Mouse (Mus musculus): ENCODE measurements around the gene Tlcd1.

Tlcd1 gene

DNA sequence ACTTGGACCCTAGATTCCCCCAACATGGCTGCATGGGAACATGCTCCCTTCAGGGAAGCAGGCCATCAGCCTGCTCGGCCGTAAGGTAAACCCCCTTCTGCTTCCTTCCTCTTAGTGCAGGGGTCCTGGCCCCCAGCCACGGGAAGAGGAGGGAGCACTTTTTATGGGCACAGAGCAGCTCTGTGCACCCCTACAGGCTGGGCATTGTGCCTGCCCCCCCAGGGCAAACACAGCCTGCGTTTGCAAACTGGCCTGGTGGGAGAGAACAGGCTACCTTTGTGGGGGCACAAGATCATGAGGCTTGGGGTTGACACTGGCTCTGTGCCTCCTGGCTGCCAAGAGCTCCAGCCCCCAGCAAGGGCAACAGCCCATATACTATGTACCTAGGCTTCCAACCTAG is 14.5 kb upstream of the Tlcd1 start:
- no peak for DNase-seq

DNA sequence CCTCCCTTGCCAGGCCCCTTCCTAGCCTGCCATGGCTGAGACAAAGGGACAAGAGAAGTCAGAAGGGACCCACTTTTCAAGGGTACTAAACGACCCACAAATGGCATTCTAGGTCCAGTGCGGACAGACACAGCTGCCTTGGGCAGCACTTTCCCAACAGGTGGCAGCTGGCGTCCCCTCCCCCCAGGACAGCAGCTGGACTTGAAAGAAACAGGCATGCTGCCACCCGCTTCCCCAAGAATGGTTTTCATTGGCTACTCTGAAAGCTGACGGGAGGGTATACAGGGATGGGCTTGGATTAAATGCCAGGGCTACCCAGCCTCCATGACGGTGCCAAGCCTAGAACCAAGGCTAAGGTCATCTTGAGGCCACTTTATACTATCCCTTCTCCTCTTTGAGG is 14.0 kb upstream of the Tlcd1 start:
- DNase-seq, result no peak

DNA sequence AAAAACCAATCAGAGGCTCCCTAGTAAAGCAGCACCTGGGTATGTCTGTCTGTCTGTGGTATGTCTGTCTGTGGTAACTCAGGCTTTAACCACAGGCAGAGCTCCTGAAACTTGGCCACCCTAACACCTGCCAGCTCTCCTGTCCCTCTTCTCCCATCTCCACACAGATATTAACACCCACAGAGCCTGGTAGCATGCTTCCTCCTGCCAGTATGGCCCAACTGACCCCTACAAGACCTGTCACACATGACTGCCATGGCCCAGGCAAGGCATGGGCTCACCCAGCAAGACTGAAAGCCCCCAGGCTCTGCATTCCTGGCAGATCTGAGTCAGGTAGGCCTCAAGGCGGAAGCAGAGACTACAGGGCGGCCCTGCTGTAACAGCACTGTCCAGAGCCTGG is 13.5 kb upstream of the Tlcd1 start:
- DNase-seq, result no peak

DNA sequence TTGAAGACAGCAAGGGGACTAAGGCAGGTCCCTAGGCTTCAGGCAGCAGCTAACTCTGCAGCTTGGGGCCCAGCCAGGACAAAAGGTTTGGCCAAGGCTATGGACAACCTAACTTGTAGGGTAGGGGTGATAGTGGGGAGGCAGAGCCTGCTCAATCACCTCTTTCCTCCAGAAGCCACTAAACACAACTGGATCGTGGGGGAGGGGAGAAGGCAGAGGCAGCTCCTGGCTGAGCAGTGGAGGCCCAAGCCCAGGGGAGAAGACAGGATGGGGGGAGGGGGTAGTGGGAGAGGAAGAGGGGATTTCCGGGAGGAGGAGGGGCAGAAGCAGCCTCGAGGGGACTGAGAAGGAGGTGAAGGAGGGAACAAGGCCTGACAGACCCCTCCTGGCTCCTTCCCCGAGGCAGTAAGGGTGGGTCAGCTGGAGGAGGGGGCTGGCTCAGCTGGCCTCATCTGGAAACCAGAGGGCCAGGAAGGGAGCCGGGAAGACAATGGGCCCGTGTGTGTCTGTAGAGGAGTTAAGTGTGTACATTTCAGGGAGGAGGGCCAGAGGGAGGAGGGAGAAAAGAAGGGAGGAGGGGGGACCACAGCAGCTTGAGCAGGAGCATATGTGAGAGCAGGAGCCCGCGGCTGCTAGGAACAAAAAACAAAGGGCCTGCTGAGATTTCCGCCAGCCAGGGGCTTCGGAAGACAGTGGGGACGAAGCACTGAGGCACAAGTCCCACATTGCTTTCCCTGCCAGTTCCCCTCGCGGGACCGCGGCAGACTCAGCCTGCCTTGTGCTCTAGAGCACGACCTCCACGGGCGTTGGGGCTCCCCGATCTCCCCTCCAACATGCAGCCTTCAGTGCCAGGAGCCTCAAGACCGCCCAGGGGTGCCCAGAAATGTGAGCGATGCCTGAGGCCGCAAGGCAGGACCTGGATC is 12.6 kb upstream of the Tlcd1 start:
- DNase-seq, result no peak

DNA sequence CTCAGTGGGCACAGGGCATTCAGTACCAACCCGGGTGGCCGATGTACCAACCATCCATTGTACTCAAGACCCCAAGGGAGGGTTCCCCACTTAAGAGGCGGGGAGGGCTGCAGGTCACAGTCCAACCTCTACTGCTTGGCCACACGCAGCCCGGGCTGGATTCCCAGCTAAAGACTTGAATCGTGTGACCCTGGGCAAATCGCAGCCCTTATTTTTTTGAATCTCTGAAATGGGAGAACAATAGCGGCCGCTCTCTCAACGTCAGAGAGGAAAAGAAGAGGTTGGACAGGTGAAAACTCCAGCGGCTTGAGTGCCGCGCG is 11.9 kb upstream of the Tlcd1 start:
- no peak for DNase-seq

DNA sequence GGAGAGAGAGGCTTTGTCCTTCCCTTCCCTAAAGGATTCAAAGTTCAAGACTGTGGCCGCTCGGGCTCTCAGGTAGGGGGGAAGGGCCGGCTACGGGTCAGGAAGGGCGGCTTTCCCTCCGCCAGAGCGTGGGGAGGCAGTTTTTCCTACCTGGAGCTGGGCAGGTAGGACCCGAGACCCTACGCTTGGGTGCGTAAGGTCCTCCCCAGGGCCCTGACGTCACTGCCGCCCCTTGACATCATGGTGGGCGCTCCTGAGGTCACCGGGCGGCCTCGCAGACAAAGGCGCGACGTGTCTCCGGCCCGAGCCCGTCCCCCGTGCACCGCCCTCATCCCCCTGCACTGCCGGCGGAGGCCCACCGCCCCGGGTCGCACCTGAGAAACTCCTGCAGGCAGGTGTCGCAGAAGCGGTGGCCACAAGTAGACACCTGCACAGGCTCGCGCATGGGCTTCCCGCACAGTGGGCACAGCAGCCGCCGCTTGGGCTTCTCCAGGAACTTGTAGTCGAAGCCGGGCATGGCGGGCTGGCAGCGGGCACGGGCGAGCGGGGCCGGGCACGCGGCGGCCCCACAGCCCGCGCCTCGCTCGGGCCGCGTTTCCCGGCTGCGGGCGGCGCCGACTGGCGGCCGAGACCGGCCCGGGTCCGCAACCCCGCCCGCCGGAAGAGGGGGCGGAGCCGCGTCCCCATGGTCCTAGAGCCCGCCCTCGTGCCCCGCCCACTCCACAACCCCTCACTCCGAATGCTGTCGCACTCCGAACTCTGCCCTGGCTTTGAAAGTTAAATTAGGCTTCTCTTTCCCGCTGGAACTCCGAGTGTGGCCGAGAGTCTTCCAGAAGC is 11.4 kb upstream of the Tlcd1 start, which contains the start of gene Traf4:
Gene Traf4 (minus strand): TSS at position 666 of the 837 bp plus-strand sequence.
- no peak for DNase-seq

DNA sequence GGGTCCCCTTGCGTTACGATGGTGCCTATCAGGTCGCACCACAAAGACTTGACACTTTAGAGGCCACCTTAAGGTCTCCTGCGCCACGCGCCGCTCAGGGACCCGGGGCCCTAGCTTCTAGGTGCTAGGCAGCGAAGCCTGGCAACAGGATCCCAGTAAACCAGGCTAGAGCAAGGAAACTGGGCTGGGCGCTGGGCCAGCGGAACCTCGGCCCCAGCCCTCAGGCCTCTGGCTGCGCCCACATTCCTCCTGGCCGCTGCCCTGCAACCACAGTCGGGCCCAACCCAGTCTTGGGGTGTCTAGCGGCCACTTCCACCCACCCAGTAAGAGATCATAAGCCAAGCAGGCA is 10.8 kb upstream of the Tlcd1 start:
- no peak for DNase-seq

DNA sequence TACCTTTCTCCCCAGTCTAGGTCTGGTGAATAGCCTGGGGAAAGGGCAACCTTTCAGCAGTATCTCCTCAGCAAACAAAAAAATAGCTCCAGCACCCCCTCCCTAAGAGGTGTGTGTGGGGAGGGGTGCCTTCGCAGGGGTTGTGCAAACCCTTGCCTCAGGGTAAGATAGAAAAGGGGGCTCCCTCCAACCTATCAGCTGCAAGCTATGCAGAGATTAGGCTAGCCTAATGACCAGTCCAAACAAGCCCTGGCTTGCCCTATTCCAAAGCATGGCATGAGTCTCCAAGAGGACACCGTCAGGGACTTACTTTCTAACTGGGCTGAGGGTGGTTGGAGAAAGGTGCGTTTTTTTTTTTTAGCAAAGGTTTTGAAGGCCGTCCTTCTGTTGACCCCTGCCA is 10.3 kb upstream of the Tlcd1 start:
- no peak for DNase-seq

DNA sequence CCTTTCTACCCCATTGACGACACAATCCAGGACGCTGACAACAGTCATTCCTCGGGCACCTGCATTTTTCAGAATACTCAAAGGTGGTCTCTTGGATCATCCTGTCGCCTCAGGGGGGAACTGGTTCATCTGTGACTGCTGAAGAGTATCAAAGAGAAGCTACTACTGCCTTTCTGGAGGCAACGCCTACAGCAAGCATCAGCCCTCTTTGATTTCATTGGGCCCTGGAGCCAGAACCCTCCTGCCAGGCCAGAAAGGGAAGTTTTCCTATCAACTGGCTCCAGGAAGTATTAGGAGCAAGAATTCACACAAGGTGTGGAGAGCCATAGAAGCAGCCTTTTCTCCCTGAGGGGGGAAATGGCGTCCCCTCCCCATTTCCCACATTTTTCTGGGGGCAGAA is 9.9 kb upstream of the Tlcd1 start:
- no peak for DNase-seq

DNA sequence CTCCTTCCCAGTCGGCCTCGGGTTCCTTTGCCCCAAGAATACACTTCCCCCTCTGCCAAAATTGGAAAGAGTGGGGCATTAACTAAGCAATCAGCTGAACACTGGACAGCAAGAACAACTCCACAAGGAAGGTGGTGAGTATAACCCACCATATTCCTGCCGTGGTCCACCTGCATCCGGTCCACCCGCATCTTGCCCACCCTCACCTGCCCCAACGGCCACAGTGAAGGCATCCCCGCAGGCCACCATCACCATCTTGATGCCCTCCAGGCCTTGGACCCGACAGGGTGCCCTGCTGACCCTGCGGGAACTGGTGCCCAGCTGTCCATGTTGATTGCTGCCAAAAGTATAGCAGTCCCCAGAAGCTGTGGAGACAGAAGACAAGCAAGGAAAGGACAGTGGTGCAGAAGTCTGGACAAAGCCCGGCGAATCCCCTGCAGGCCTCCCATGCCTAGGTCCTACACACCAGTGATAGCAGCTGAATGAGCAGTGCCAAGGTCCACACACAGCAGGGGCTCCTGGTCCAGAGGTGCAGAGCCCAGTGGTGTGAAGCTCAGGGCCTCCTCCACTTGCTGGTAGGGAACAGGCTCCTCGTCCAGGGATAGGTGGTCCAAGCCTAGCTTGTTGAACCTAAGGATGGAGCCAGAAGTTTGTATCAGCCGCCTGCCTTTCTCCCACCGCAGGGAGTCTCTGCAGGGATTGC is 9.1 kb upstream of the Tlcd1 start:
- DNase-seq, result no peak

DNA sequence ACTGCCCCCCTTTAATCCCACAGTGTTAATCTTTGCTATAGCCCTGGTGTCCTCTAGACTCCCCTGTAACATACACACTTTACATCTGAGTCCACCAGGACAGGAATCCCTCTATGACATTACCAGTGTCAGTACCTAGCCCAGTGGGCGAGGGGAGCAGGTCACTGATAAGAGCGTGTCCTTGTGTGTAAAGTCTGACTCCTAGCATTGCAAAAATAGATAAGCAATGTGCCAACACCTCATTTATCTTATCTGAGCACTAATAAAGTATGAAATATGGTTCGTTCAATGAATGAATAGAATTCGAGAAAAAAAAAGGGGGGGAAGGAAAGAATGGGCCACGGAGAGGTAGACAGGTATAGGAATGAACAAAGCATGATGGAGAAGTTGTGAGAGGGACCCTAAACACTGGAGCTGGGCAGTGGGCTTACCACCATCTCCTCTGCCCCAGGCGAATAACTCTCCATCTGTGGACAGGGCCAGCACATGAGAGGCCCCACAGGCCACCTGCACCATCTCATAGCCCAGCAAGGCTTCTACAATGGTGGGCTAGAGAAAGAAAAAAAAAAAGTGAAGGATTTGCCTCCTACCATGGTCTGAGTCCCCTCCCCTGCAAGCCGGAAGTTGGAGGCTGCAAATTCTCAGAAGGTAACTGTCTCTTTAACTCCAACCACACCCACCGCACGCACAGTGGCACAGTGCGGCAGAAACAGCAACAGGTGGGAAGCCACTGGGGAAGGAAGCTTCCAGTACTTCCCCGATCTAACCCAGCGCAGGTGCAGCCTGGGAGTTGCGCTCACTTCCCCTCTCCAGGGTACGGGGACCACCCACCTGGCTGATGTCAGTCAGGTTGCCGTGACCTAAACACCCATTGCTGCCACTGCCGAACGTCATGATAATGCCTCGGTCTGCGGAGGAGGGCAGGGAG is 7.7 kb upstream of the Tlcd1 start:
- DNase-seq, result no peak

DNA sequence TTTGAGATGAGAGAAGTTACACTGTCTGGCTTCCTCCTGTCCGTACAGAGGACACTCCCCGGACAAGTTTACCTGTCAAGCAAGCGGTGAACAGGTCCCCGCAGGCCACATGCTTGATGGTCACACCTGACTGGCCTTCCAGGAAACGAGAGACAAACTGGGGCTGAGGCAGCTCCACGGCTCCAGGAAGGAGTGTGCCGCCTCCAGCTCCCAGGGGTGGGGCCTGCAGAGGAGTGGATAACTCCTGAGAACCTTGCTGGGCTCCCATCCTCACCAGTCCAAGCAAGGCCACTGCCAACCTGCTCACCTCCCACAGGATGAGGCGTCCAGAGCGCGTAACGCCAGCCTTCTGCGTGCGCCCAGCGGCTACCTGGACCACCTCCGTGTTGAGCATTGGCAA is 6.2 kb upstream of the Tlcd1 start:
- no peak for DNase-seq

DNA sequence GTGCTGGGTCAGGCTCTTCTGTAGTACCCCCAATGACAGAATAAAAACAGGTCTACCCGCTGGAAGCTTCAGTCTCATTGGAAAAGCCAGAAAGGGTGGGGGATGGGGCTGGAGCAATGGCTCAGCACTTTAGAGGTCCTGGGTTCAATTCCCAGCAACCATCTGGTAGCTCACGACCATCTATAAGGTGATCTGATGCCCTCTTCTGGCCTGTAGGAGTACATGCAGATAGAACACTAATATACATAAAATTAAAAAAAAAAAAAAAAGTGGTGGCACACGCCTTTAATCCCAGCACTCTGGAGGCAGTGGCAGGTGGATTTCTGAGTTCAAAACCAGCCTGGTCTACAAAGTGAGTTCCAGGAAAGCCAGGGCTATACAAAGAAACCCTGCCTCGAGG is 5.2 kb upstream of the Tlcd1 start:
- DNase-seq, result no peak

DNA sequence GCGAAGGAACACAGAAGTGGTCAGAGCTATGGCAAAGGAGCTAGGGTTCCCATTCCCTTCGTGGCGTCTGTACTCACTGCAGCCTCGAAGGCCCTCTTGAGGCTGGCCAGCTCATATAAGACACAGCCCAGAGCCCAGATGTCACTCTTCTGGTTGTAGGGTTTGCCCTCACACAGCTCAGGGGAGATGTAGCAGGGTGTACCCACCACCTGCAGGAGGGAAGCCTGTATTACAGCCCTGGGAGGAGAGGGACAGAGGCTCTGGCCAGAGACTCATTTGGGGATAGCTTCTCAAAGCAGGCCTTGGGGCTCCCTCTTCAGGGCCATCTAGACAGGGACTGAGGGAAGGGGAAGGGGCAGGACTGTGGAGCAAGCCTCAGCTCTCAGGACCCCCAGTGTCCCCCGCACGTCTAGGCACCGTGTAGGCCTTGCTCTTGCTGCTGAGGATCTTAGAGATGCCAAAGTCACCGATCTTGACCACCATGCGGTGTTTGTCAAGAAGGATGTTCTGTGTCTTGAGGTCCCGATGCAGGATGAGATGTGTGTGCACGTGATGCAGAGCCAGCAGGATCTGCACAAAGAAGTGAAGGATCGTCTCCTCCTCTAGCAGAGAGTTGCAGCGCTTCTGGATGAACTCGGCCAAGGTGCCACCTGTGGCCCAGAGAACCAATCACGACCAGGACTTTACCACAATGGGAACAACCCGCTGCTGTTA is 4.3 kb upstream of the Tlcd1 start:
- no peak for DNase-seq

DNA sequence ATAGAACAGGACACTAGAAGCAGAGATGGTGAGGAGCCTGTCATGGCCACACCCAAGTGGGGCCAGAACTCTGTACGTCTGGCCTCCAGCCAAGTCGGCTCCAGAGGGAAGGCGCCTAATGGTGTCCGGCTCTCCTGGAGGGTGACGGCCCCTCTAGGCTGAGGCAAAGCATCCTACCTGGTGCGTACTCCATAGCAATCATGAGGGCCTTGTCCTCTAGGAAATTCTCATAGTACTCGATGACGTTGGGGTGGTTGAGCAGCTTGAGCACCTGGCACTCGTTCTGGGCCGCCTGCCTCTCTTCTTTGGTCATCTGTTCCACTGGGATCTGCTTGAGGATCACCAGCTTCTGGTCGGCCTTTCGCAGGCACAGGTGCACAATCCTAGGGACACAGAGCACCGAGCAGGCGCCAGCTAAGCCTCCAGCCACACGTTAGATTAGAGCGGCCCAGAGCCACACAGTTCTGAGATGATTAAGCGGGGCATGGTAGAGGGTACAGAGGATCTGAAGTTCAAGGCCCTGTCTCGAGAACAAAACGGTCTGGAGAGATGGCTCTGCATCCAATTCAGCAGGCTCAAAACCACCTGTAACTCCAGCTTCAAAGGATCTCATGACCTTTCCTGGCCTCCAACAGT is 3.6 kb upstream of the Tlcd1 start:
- no peak for DNase-seq

DNA sequence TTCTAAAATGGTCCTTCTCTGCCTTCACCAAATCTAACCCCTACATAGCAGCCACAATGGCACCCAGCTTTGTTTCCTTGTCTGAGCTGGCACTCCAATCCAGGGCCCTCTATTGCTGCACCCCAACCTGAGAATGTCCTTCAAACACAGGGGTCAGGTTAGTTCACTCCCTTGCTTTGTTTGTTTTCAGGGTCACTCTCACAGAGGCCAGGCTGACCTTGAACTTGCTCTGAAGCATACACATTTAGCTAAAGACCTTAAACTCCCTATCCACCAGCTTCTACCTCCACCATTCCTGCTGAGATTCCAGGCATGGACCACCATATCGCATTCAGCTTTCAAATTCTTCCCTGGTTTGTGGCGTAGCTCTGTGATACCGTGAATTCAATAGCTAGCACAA is 2.0 kb upstream of the Tlcd1 start:
- DNase-seq, result no peak

DNA sequence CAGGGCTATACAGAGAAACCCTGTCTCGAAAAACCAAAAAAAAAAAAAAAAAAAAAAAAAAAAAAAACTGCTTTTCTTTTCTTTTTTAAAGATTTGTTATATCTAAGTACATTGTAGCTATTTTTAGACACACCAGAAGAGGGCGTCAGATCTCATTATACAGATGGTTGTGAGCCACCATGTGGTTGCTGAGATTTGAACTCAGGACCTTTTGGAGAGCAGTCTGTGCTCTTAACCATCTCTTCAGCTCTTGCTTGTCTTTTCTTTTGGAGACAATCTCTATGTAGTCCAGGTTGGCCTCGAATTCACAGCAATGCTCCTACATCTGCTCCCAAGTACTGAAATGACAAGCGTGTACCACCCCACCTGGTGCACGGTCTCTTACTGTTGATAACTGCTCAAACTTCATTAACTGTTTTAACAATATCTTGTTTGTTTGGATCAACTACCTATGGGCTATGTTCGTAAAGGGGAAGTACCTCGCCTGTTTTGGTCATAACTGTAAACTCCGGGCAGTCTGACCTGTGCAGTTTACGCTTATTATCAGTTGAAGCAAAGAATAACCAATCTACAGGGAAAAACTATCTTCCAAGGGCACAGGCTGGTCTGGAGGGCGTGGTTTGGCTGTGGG is 625 bp upstream of the Tlcd1 start:
- no peak for DNase-seq

DNA sequence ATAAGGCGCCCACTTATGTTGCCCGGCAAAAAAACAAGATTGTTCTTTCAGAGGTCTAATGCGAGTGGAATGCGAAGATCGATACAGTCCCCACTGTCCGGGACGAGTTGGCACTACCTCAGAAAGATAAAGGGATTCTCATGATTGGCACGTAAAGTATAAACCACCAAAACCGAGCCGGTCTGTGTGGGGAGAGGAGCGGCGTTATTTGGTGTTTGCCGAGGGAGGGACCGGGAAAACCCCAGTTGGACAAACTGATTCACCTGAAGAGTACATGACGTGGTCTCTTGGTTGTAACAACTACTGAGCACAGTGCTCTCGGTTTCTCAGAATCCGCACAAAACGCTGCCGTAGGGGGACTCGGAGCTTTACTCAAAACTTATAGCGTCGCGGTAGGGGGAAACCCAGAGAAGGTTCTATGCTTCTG is 407 bp downstream of the Tlcd1 start:
- DNase-seq, result no peak

DNA sequence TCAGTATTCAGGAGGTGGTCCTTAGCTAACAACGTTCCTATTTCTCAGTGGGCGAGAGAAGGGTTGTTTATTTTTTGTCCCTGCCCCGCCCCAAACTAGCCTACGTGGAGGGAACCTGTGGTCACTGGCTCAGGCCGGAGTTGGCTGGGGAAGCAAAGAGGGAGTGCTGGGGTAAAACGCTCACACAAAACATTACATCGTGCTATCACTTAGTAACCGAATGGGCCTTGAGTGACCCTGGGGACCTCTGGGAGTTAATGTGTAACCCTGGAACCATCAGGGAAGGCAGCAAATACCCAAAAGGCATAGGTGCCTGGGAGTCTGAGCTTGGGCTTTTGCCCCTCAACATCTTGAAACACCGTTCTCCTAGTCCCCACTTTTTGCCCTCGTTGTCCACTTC is 926 bp downstream of the Tlcd1 start:
- DNase-seq, result no peak

DNA sequence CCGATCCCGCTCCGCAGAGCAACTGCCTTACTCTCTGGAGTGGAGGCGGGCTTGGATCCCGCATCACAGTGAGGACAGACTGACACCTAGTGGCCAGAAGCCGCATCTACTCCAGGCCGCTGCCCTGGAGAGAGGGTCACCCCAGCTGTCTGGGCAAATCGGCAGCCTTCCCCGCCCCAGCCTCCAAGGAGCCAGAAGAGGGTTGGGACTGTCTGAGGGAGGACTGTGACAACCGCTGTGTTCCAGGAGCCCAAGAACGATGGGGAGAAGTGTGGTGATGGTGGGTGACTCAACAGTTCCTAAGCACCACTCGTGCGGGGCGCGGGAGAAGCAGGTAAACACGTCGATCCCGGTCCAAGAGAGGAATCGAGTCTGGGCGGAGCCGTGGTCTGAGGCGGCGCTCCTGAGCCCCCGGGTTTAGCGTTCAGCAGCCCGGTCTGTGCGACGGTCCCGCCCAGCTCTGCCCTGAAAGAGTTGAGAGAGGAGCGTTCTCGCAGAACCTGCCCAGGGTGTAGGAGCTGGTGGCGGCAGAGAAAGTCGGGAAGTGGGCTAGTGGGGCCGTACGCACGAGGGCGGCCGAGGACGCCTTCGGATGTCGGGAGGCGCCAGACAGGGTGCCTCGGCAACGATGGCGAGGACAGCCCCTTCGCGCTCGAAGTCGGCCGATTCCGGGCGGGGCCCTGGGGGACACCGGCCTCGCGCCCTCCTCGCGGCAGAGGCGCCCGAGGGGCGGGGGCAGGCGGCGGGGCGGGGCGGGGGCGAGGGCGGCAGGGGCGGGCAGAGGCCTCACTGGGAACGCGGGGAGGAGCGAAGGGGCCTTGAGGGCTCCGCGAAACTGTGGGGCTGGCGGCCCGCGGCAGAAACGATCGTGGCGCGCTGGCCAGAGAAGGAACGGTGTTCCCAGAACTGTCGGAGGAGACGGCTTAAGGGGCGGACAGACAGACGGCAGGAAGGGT is 1.7 kb downstream of the Tlcd1 start:
- DNase-seq, result peak; percentile 91

Measured in layer of hippocampus, adult 9-11 months (tissue).